Mouse (Mus musculus) stomach, postnatal 0 days (tissue): ENCODE results near the gene Gmnn.

Experiments used
- CTCF ChIP-seq: IDR thresholded peaks from 2 replicates; pipeline ENCODE4 v1.5.1; 2016; ENCODE audit warnings: antibody characterized with exemption, low read depth, mild to moderate bottlenecking, moderate library complexity
- EP300 ChIP-seq: optimal IDR thresholded peaks from 2 replicates; pipeline ENCODE3; 2016; ENCODE audit warnings: antibody characterized with exemption

- no peak for TF ChIP-seq CTCF
- no peak for TF ChIP-seq EP300
Measured at GRCm38 (mm10) chr13:24724395-24724759, 37.3 kb downstream of the Gmnn start.
